Mouse (Mus musculus): ENCODE results near the gene Fbxl14. TPM values are rescaled to one million over a fixed set of nuclear protein-coding genes. Genes with fewer than 3 reads are reported as not detected.

Fbxl14 gene
- 64.5 and 88.5 TPM in 2 replicates for polyA plus RNA-seq (2012; rRNA removed; ENCODE audit: low replicate concordance)

GRCm38 (mm10) chr6:119479343-119479875, at the start of gene Fbxl14:
Gene Fbxl14 (plus strand): TSS chr6:119479668.

Other genes with a start within 250 kb of the Fbxl14 start
- 0.02 TPM in 1 of 2 replicates, not detected in the other for gene Cacna2d4, start 243.1 kb upstream of the Fbxl14 start, polyA plus RNA-seq (2012; rRNA removed; ENCODE audit: low replicate concordance)
- gene Lrtm2, start 148.9 kb upstream of the Fbxl14 start, polyA plus RNA-seq (2012; rRNA removed; ENCODE audit: low replicate concordance), result 0.05 TPM in 2 replicates
- gene Adipor2, start 62.0 kb upstream of the Fbxl14 start, polyA plus RNA-seq (2012; rRNA removed; ENCODE audit: low replicate concordance), result 88.2 and 96.2 TPM in 2 replicates
- gene Wnt5b, start 64.7 kb downstream of the Fbxl14 start, polyA plus RNA-seq (2012; rRNA removed; ENCODE audit: low replicate concordance), result 1.9 and 2.8 TPM in 2 replicates

All from duodenum, adult 2 months (tissue).